Mouse (Mus musculus) 416B (cell line): ENCODE measurements around the gene Podxl.

Source experiments
- DNase-seq: peaks from one replicate; pipeline ENCODE4 v3.0.0; 2011; ENCODE audit warnings: low read depth

Podxl gene

DNA sequence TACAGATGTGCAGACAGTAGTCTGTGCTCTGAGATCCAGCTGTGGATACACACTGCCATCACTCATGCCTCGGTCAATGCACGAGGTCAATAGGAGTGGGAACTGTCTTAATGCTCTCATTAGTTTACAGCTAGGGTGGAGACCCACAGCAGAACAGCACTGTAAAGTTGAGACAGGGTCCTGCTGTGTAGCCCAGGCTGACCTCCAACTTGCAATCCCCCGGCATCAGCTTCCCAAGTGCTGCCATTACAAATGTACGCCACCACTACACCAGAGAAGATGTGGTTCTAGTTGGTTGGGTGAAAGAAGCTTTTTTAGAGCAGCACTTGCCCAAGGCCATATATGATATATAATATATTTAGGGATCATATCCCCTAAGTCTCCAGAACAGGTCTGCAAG is 40.1 kb downstream of the Podxl start:
- DNase-seq, result no peak

DNA sequence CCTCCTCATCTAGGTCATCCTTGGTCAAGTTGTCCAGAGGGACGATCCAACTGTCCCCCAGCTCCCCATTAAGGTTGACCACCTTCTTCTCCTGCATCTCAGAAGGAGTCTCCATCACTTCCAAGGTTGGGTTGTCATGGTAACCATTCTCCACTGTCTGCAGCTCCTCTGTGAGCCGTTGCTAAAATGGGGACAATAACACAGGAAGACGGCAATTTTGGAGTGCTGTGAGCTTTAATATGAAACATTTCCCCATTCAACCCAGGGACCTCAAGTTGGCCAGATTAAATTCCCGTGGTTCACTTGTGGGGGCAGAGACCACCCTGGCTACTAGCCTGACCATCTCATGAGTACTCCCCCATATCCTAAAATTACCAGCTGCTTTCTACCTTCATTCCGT is 40.7 kb downstream of the Podxl start:
- DNase-seq, result no peak

DNA sequence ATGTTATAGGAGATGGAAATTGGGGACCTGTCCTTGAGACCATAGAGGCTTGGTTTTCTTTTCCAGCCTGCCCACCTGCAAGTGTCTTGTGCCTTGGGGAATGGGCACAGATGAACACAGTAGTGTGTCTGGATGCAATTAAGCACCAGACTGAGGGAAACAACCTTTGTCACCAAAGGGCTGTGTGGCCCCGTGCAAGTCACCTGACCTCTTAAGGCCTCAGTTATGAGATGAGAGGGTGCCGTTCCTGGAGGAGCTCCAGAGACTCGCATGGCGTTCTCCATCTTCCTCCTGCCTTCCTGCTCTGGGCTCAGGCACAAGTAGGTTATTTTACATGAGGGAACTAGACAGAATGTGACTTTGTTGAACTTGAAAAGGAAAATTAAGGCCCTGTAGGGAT is 41.3 kb downstream of the Podxl start:
- no peak for DNase-seq

- DNase-seq, result no peak
These were observed 42.1 kb downstream of the Podxl start for GRCm38 (mm10) chr6:31521491-31522355.

- peak; percentile 19 for DNase-seq
These were observed 43.1 kb downstream of the Podxl start for GRCm38 (mm10) chr6:31520486-31521215.

GRCm38 (mm10) chr6:31519001-31519471 is 44.7 kb downstream of the Podxl start:
- DNase-seq, result peak; percentile 82

DNA sequence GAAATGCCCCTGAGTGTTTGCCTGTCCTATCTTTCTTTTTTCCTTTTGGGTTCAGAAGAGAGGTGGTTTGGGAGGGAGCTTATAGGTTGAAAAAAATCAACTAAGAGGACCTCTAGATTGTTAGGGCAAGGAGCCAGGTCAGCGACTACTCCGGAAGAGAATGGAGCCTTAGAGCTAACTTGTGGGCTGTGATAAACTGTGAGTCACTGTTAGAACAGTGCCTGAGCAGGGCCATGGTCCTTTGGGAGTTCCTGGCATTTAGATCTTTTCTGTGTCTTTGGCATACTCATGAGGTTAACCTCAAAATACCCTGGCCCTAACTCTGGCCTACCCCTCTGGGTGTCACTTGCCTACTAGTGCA is 45.5 kb downstream of the Podxl start:
- DNase-seq, result peak; percentile 98

DNA sequence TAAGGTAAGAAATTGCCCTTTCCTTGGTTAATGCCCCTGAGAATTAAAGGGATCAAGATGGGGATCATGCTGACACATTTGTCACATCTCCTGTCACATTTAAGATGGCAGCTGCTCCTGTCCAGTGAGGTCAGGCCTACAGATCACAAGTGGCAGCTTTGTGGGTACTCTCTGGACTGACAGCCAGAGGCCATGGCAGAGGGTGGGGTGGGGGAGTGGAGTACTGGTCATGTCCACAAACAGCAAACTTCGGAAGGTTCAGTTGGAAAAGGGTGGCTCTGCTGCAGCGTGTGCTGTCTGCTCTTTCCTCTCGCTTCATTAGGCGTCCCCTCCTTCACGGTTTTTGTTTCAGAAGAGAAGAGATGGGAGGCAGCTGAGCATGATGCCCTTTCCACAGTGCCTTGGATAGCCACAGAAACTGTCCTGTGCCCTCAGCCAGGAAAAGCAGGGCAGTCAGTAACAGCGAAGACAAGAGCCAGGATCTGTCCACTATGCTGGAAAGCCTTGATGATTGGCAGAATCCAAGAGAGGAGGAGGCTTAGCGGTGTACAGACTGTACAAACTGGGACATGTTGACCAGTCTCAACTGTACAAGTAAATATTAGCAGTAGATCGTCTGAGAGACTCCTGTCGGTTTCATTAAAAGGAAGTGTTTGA is 46.0 kb downstream of the Podxl start:
- peak; percentile 74 for DNase-seq

GRCm38 (mm10) chr6:31513726-31514125 is 50.1 kb downstream of the Podxl start:
- DNase-seq, result peak; percentile 15

DNA sequence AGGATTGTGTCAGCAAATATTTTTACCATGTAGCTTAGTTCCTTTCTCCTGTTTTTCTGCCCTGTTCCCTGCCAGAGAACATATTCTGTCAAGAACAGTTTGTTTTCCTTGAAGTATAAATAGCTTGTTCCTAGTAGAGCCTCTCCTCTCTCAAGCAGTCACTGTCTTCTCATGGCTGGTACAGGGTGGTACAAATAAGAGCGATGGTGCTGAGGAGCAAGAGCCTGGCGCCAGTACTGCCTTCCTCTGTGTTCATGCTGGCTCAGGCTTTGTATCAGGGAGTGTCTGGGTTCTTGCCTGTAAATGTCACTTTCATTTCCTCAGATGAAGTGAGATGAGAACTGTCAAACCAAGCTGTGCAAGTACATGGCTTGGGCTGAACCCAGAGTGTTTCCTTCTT is 61.2 kb downstream of the Podxl start:
- DNase-seq, result no peak

GRCm38 (mm10) chr6:31500691-31501090 is 63.1 kb downstream of the Podxl start:
- DNase-seq, result no peak

GRCm38 (mm10) chr6:31500260-31500659 is 63.5 kb downstream of the Podxl start:
- DNase-seq, result no peak

GRCm38 (mm10) chr6:31499836-31500235 is 63.9 kb downstream of the Podxl start:
- no peak for DNase-seq

- DNase-seq, result no peak
These were observed 67.6 kb downstream of the Podxl start for GRCm38 (mm10) chr6:31496227-31496626.

- peak; percentile 71 for DNase-seq
These were observed 68.6 kb downstream of the Podxl start for GRCm38 (mm10) chr6:31495122-31495731.

DNA sequence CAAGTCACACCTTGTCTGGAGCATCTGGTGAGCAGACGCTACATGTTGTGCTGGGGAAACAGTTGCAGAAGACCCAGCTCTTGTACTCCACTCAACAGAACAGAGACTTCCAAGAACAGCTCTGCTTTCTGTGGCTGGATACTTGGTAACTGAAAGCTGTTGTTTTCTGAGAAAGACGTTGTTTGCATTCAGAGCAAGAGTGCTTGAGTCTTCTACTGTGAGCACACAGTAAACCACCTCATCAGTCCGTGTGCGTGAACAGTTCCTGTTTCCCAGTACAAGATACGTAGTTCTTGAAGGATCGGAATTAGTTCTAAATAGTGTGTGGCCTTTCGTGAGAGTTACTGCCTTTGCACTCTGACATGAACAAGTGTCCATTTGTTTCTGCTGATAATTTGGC is 73.8 kb downstream of the Podxl start:
- no peak for DNase-seq

- DNase-seq, result no peak
These were observed 77.2 kb downstream of the Podxl start for GRCm38 (mm10) chr6:31486601-31487000.

- no peak for DNase-seq
These were observed 83.8 kb downstream of the Podxl start for GRCm38 (mm10) chr6:31480008-31480407.

- DNase-seq, result peak; percentile 67
These were observed 85.6 kb downstream of the Podxl start for GRCm38 (mm10) chr6:31478221-31478620.
